Mouse (Mus musculus) layer of hippocampus, postnatal 36 days (tissue): ENCODE results near the gene Arrdc1. TPM values are rescaled to one million over a fixed set of nuclear protein-coding genes. Genes with fewer than 3 reads are reported as not detected.
A peak's percentile ranks its signal among the peaks of the same experiment; 100 is the strongest.
"Not testable (repeated sequence)": the region's sequence is repeated elsewhere in the genome, so short reads cannot be mapped to it uniquely, and the experiment has no call there.

Experiments used
- DNase-seq, 2 experiments: peaks; one replicate each; pipeline ENCODE4 v3.0.0; 2022
- total RNA-seq, 2 experiments: library from RNA; stranded (reverse); gene quantifications; 2 replicates each; pipeline ENCODE4 v1.2.3; 2021

The Arrdc1 gene
- 10 to 100 TPM; 10.6 to 11.3 TPM for total RNA-seq

- peak; percentile 68 to 71 for DNase-seq
Measured at GRCm38 (mm10) chr2:24935057-24935796, at the start of gene Arrdc1. Gene Arrdc1 (minus strand): TSS chr2:24935252.

DNA sequence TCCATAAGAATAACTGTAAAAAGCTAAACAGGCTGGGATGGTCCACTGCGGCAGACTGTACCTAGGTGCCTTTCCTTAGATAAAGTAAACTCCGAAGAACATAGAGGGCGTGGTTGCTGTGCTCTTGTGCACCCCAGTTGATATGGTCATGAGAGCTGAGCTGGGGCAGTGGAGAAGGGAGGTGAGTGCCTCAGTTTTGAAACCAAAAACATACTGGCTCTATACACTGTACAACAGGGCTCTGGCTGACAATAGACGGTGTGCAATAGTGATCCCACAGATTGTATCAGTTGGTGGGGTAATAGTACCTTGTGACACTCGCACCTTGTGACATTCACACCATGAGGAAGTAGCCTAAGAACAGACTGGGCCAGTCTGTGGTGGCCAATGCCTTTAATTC is 41.9 kb upstream of the Arrdc1 start:
- no peak for DNase-seq

DNA sequence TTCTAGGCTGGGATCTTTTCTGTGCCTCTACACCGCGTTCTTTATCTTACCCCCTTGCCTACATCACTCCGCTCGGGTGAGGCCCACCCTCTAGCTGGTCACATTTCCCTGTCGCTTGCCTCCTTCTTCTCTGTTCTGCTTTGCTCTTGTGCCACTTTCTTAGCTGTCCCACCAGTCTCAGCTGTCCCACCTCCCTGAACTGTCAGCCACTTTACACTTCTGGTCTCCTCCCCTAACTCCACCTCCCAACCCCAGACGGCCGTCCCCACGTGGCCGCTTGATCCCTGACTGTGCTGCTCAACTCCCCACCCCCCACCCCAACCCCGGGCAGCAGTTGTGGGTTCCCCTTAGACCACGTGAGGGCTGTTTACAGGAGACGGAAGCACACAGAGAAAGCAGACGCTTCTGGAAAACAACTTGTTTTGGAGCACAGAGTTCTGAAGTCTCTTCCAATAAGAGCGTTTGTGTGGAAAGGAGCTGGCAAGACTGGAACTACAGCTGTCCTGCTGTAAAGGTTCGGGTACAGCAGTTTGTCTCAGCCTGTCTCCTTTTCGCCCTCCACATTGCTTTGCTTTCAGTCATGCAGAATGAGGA is 40.7 kb upstream of the Arrdc1 start, which contains the start of gene Pnpla7:
Gene Pnpla7, plus strand, starts transcription at position 330 of the 594 bp plus-strand sequence.
- DNase-seq: peak; percentile 73 to 77

DNA sequence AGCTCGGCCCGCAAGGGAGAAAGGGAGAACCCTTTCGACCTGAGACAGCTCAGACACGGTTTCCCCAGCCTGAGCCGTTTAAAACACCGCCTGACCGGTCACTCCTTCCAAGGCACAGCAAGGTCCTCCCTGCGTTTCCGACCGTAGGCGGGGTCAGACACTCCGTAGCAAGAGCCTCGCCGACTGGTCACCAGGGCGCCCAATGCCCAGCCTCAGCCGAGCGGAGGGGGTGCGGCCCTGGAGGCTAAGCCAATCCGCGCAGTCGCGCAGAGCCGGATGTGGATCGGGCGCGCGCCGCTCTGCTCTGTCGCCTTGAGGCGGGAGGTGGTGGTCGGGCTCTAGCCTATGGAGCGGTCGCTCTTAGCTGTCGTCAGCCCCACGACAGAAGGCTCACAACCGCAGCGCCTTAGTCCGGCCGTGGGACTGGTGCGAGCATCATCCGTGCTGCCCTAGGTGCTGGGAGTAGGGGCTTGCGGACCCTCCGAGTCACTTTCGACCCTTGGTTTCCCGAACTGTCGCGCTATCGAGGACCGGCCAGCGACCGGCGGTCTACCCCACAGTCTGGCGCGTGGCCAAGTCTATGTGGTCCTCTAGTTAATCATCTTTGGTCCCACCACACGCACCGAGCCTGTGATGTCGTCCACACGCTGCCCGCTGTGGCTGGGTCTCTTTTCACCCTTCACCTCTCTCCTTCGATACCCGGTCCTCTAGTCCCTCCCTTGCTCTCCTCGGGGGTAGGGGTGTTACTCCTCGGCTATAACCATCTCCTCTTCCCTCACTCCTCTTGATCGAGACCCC is 40.1 kb upstream of the Arrdc1 start, which contains the start of gene Mrpl41:
Gene Mrpl41, minus strand, starts transcription at position 193 of the 798 bp plus-strand sequence.
- DNase-seq: peak; percentile 97

- DNase-seq: peak in 1 of 2 experiments; percentile 23
Measured at GRCm38 (mm10) chr2:24974452-24974851, 39.4 kb upstream of the Arrdc1 start.

- DNase-seq: no peak
Measured at GRCm38 (mm10) chr2:24970386-24970785, 35.3 kb upstream of the Arrdc1 start.

DNA sequence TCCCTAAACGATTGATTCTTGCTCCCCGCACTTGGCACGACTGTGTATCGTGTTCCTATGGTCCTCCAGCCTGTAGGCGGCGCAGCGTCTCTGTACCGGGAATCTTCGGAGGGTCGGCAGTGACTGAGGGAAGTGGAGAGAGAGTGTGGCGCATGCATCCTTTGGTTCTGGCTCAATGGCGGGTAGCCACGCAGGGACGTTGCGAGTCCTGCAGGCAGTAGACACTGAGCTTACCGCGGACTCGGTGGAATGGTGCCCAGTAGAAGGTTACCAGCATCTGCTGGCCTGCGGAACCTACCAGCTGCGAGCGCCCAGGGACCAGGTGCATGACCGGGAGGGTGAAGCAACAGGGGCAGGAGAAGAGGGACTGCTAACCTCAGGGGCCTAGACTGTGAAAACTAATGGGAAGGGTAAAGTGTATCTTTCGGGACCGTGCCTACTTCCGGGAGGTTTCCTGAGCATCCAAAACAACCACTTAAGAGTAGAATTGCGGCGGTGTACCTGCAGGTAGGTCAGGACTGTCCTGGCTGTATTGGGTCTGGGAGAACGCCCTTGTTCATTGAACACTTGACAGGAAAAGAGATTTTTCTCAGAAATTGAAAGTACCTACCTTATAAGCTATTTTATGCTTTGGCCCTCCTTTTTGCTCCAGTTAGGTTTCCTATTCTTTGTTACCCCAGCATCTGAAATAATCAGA is 27.4 kb upstream of the Arrdc1 start, which contains the start of gene Dph7:
Gene Dph7, plus strand, starts transcription at position 97 of the 697 bp plus-strand sequence.
- peak; percentile 87 to 89 for DNase-seq

DNA sequence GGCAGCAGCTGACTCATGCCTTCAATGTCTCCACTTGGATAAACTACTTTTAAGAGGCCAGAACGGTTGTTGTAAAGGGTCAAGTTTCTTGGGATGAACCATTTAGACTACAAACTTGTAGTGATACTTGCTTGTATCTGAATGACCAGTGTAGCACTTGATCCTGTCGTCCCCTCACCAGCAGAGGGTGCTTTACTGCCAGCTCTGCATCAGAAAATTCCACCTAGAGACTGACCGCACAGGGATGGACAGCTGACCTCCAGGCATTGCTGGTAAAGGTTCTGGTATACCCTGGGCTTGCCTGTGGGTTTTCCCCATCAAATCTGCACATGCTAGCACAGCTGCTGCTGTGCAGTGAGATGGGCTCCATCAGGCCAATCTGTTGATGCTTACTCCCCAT is 25.9 kb upstream of the Arrdc1 start:
- no peak for DNase-seq

GRCm38 (mm10) chr2:24952537-24953055 is 17.5 kb upstream of the Arrdc1 start:
- DNase-seq: no peak

DNA sequence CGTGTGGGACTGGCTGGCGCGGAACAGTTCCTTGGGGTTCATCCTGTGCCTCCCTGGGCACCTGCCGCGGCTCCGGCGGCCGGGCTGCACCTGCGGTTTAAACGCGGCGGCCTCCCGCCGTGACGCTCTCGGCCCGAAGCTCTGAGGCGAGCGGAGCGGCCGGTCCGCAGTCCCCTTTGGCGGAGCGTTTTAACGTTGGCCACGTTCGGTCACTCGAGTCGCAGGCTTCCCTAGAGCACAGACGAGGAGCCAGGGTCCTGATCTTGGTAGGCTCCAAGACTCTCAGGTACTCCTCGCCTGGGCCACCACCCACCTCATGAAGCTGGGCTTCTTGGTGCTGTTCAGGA is 15.1 kb upstream of the Arrdc1 start:
- no peak for DNase-seq

- peak; percentile 97 for DNase-seq
Measured at GRCm38 (mm10) chr2:24949421-24950188, 14.6 kb upstream of the Arrdc1 start, which contains the start of gene Zmynd19. Gene Zmynd19 (plus strand): TSS chr2:24949792.

- DNase-seq: not testable (repeated sequence)
Measured at GRCm38 (mm10) chr2:24944304-24944703, 9.3 kb upstream of the Arrdc1 start.

GRCm38 (mm10) chr2:24942092-24942491 is 7.0 kb upstream of the Arrdc1 start:
- no peak for DNase-seq

GRCm38 (mm10) chr2:24934441-24934963 is 550 bp downstream of the Arrdc1 start:
- DNase-seq: no peak

- DNase-seq: no peak
Measured at GRCm38 (mm10) chr2:24929593-24929992, 5.5 kb downstream of the Arrdc1 start.

DNA sequence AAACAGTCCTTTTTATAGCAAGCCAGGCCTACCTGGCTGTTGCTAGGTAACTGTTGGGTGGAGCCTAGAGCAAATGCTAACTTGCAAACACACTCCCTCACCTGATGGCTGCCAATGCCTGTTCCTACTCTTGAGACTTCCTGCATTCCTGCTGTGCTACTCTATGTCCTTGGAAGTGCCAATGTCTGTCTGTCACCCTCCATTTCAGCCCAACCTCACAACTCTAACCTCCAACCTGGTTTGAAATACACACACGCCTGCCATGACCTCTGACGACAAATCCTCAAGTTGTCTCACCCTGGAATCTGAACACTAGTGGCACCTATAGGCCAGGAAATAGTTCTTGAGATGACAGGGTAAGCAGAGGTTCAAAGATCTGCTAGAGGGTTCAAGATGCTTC is 5.9 kb downstream of the Arrdc1 start:
- no peak for DNase-seq

- DNase-seq: no peak
Measured at GRCm38 (mm10) chr2:24927810-24928479, 7.1 kb downstream of the Arrdc1 start.

- no peak for DNase-seq
Measured at GRCm38 (mm10) chr2:24926965-24927358, 8.1 kb downstream of the Arrdc1 start.

- no peak for DNase-seq
Measured at GRCm38 (mm10) chr2:24926345-24926964, 8.6 kb downstream of the Arrdc1 start.

DNA sequence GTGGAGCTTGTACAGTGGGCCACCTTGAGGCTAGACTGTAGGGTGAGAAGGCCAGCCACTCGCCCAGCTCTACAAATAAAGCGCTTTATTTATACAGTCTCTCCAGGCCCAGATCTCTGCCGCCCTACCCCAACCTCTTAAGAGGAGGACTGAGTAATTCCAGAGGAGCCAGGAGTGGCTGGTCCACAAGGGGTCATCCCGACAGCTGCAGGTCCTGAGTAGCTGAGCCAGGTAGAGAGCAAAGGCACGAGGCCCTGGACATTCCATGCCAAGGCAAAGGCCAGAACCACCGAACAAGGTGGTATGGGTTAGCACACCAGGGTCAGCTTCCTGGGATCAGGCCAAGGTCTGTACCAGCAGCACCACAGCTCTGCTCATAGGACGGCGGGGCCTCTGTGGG is 9.8 kb downstream of the Arrdc1 start:
- no peak for DNase-seq
